Mouse (Mus musculus): ENCODE results near the gene AI597479.

DNA sequence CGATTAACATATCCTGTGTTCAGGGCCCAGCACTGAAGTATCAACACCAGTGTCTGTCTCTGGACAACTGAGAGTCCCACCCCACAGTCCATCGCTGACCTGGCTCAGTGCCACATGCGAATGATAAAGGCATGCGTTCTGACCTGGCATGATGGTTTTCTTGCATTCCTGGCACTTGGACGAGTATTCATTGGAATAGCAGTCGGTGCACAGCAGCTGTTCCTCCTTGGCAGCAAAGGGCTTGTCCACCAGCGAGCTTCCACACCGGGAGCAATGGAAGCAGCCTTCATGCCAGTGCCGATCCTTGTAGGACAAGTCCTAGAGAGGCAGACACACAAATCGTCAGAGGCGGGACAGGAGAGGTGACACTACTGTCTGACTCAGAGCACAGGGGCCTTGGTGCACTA is 43.0 kb downstream of the AI597479 start:
- TF ChIP-seq CTCF (conservative IDR thresholded peaks at IDR 0.05; ENCODE audit: low read length): no peak
- TF ChIP-seq NANOG (IDR thresholded peaks at IDR 0.05; ENCODE audit: borderline replicate concordance, low read length): no peak
- TF ChIP-seq POU5F1 (IDR thresholded peaks at IDR 0.05; ENCODE audit: borderline replicate concordance, low read length): no peak
